ENCODE assay signal across 13 mouse cellular contexts in the genomic region with DNA sequence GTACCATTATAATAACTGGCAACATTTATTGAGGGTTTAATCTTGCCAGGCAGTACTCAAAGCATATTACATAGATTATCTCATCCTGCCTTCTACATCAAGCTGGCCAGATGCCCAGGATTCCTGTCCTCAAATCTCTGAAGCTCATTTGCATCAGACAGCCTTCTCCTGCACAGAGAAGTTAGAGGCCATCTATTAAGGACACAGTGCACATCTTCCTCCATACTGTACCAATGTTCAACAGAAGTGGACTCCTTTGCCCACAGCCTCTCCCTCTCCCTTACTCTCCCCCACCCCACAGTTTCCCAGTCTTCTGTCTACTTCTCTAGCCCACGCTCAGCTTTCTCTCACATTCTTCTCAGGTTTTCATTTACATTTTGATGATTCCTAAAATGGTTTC.
DNase-seq lines count a peak whose midpoint lies in the region; ATAC-seq and TF ChIP-seq lines count a peak whose summit lies in the region.
"Had no signal": no experiment of that assay in that cellular context is flagged by ENCODE, and none has a peak within 500 bp of the region (broad histone marks: within the 10 kb centered on the region; RNA-seq: fewer than 3 reads in every experiment).

No protein-coding gene starts in this region.

- peaks cover 5% of the 10 kb centered on the region; the same call in 1 of the 2 replicates for H3K4me1 ChIP-seq in lung, embryonic 16.5 days (replicated peaks; ENCODE audit: control insufficient read depth, insufficient read depth, low read length)
- no peaks in the 10 kb centered on the region for H3K4me1 ChIP-seq in intestine, postnatal 0 days (replicated peaks; ENCODE audit: control insufficient read depth, insufficient read depth, low read length)
- H3K4me1 ChIP-seq: hindbrain, embryonic 10.5 days; liver, embryonic 15.5 days had no signal

- no peak overlapping the region for H3K4me2 ChIP-seq in lung, embryonic 16.5 days (ENCODE audit: low read depth, low read length)
- no peak overlapping the region for H3K4me2 ChIP-seq in intestine, postnatal 0 days (replicated peaks; ENCODE audit: low read depth)
- H3K4me2 ChIP-seq: kidney, embryonic 15.5 days; liver, embryonic 15.5 days had no signal

- TF ChIP-seq CTCF in brain, embryonic 14.5 days (IDR thresholded peaks at IDR 0.05; ENCODE audit: borderline replicate concordance, extremely low read depth, insufficient read depth, insufficient read length), result no peak
- no peak for TF ChIP-seq CTCF in intestine, postnatal 0 days (IDR thresholded peaks at IDR 0.05; ENCODE audit: low read depth)

- H3K27me3 ChIP-seq in lung, embryonic 16.5 days (ENCODE audit: control insufficient read depth, insufficient read depth, low read depth, low read length), result no peaks in the 10 kb centered on the region
- H3K27me3 ChIP-seq in intestine, postnatal 0 days (replicated peaks; ENCODE audit: control insufficient read depth, insufficient read depth, low read length), result no peaks in the 10 kb centered on the region
- H3K27me3 ChIP-seq: liver, embryonic 15.5 days had no signal

- 81% methylated on average over 1 of the region's 1 CpGs for WGBS in lung, embryonic 16.5 days
- WGBS in intestine, postnatal 0 days, result 84% methylated on average over 1 of the region's 1 CpGs

- H3K36me3 ChIP-seq in lung, embryonic 16.5 days (ENCODE audit: control insufficient read depth, insufficient read depth, low read length), result no peaks in the 10 kb centered on the region
- H3K36me3 ChIP-seq in intestine, postnatal 0 days (ENCODE audit: control insufficient read depth, insufficient read depth), result no peaks in the 10 kb centered on the region
- H3K36me3 ChIP-seq: hindbrain, embryonic 10.5 days; kidney, embryonic 15.5 days; liver, embryonic 15.5 days had no signal

- no peak overlapping the region for H3K9ac ChIP-seq in lung, embryonic 16.5 days (ENCODE audit: low read length)
- no peak overlapping the region for H3K9ac ChIP-seq in intestine, postnatal 0 days (ENCODE audit: low read depth, low read length)
- H3K9ac ChIP-seq: kidney, embryonic 15.5 days; liver, embryonic 15.5 days had no signal

- no peak overlapping the region for H3K4me3 ChIP-seq in lung, embryonic 16.5 days (ENCODE audit: low read length)
- no peak overlapping the region for H3K4me3 ChIP-seq in intestine, postnatal 0 days (ENCODE audit: low read depth, low read length)
- H3K4me3 ChIP-seq: erythroblast, embryonic 14.5 days; hindbrain, embryonic 10.5 days; kidney, embryonic 15.5 days; liver, embryonic 15.5 days had no signal

- no peak overlapping the region for H3K27ac ChIP-seq in lung, embryonic 16.5 days (ENCODE audit: low read length)
- no peak overlapping the region for H3K27ac ChIP-seq in intestine, postnatal 0 days (ENCODE audit: low read depth, low read length)
- H3K27ac ChIP-seq: hindbrain, embryonic 10.5 days; kidney, embryonic 15.5 days; liver, embryonic 15.5 days had no signal

- DNase-seq in frontal cortex, postnatal 25 days (ENCODE audit: low spot score in 2 of 2), result no peak
- no peak for DNase-seq in lung, postnatal 36 days
- peak; percentile 63 for DNase-seq in brain, embryonic 14.5 days (ENCODE audit: low read depth)
- DNase-seq in right cerebral cortex, postnatal 14 days, result peak; percentile 63
- DNase-seq in urinary bladder, postnatal 25 days (ENCODE audit: low spot score), result no peak
- DNase-seq: gastrocnemius, postnatal 25 days had no signal

- no peaks in the 10 kb centered on the region for H3K9me3 ChIP-seq in lung, embryonic 16.5 days (ENCODE audit: control insufficient read depth, low read length)
- H3K9me3 ChIP-seq in intestine, postnatal 0 days (ENCODE audit: control insufficient read depth), result no peaks in the 10 kb centered on the region
- H3K9me3 ChIP-seq: hindbrain, embryonic 10.5 days; kidney, embryonic 15.5 days; liver, embryonic 15.5 days had no signal

- ATAC-seq in frontal cortex, adult (ENCODE audit: low TSS enrichment), result peak; percentile 73
- ATAC-seq in lung, embryonic 16.5 days (ENCODE audit: low read depth), result 0 out of 2 replicates have a peak, but pooled peaks have one; percentile 31
- no peak for ATAC-seq in intestine, postnatal 0 days

- no peak for TF ChIP-seq POLR2A in brain, embryonic 14.5 days (IDR thresholded peaks at IDR 0.05; ENCODE audit: borderline replicate concordance, extremely low read depth, insufficient read depth, insufficient read length, poor library complexity, severe bottlenecking)

Comparison
In these comparisons a context has a peak if more than half of its experiments do, and no peak if none do; other contexts are left out.
1. DNase-seq: peak in brain, embryonic 14.5 days (single experiment) and right cerebral cortex, postnatal 14 days (single experiment); none in frontal cortex, postnatal 25 days (0 of 2), lung, postnatal 36 days (single experiment) and urinary bladder, postnatal 25 days (single experiment).